Mouse (Mus musculus) heart, postnatal 10 days (tissue): ENCODE measurements around the gene Afap1l2. TPM values are rescaled to one million over a fixed set of nuclear protein-coding genes. Genes with fewer than 3 reads are reported as not detected.

Source experiments
- DNase-seq, 2 experiments: peaks; one replicate each; pipeline ENCODE4 v3.0.0; 2021
- intact Hi-C: fragments of 180-260 bp; cut with DNase I; formaldehyde crosslinking; loops from one replicate; pipeline ENCODE4 v1.15.1; 2025
- total RNA-seq, 2 experiments: library from RNA; stranded (reverse); gene quantifications; 2 replicates each; pipeline ENCODE4 v1.2.3; 2021

The Afap1l2 gene
- total RNA-seq, 2 experiments from 2014 or later: 11.0 to 13.4 TPM

GRCm38 (mm10) chr19:57010064-57010463 lies 2.0 kb upstream of the Afap1l2 start:
- intact Hi-C loops: no loop called here

GRCm38 (mm10) chr19:57009653-57010052 lies 1.6 kb upstream of the Afap1l2 start:
- intact Hi-C loops: no loop called here

More at GRCm38 (mm10) chr19:57010064-57010463, 2.0 kb upstream of the Afap1l2 start:
- no peak for DNase-seq

DNA sequence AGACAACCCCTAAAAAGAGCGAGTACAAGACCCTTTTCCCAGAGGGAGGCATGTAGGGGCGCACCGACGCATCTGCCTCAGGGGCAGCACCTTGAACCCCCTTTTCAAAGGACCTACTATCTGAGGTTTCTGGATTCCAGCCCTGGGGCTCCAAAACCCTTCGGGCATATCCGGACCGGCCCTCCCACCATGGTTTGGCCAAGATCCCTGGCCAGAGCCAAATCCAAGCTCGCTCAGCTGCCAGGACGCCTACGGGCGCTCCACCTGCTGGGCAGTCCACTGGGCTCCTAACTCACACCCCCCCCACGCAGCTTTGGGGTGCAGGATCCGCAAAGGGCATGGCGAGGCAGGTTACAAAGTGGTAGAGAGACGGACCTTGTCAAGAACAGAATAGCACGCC lies 737 bp downstream of the Afap1l2 start:
- intact Hi-C loops: no loop called here
- DNase-seq: peak in 1 of 2 experiments; percentile 52

More at GRCm38 (mm10) chr19:57009653-57010052, 1.6 kb upstream of the Afap1l2 start:
- DNase-seq: no peak

GRCm38 (mm10) chr19:57006841-57007240 lies 1.2 kb downstream of the Afap1l2 start:
- intact Hi-C loops: no loop called here

DNA sequence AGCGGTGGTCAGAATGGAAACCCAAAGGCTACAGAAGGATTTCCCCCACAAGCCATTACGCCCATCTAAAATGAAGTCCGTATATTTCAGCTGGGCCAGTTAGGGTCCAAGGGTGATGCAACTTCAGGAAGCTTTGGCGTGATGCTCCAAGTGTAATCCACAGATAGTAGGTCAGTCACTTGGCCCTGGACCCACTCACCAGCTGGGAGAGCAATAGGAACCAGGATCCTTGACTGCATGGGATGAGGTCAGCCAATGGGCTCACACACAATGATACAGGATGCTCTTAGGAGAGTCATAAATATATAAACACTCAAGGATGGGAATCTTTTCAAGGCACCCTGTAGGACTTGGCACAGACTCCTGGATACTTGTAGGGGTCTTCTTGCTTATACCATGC lies 3.0 kb downstream of the Afap1l2 start:
- intact Hi-C loops: no loop called here
- DNase-seq: peak; percentile 80 to 85

More at GRCm38 (mm10) chr19:57006841-57007240, 1.2 kb downstream of the Afap1l2 start:
- no peak for DNase-seq

- peak; percentile 40 to 44 for DNase-seq
- intact Hi-C loops: no loop called here
These were observed 4.6 kb downstream of the Afap1l2 start for GRCm38 (mm10) chr19:57003460-57003810.

DNA sequence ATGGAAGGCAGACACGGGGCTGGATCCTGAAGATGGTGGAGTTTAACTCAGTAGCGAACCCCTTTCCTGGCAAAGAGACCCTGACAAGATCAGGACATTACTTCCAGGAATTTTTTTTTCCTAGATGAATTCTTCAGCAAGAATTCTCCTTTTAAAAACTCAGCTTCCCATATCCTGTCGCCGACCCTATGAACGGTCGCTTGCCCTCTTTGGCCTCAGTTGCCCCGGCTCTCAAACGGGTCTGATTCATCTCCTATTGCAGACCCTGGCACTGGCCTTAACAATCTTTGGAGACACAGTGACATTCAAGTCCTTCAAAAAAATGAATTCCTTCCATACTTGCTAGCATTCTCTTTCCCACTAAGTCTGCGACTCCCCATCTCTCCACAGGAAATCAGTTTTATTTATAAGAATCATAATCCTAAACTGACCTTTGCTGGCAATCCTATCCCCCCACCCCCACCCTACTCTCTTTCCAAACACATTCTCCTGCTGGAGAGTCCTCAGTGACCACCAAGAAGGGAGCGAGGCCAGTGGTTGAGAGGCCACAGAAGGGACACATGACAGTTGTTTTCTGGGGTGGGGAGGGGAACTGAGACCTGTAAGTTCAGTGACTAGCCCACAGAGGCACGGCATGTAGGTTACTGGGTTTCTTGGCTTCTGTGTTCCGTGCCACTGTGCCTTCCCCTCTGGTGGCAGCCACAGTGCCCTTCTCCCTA lies 5.1 kb downstream of the Afap1l2 start:
- intact Hi-C loops: no loop called here
- no peak for DNase-seq

DNA sequence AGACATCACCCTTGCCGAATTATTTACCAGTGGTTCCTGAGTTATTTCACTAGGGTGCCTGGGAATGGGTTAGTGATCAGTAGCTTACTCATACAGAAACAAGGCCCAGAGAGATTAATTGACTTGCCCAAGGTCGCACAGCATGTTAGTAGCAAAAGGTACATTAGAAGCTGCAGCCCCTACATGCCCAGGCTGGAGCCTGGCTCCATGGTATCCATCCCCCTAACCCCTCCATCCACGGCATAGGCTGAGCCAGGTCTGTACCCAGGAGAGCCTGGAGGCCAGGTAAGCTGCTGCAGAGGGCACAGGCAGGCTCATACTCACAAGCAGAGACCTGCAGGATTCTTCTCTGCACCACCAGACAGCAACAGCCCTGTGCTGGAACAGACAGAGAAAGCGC lies 6.1 kb downstream of the Afap1l2 start:
- intact Hi-C loops: no loop called here
- no peak for DNase-seq

DNA sequence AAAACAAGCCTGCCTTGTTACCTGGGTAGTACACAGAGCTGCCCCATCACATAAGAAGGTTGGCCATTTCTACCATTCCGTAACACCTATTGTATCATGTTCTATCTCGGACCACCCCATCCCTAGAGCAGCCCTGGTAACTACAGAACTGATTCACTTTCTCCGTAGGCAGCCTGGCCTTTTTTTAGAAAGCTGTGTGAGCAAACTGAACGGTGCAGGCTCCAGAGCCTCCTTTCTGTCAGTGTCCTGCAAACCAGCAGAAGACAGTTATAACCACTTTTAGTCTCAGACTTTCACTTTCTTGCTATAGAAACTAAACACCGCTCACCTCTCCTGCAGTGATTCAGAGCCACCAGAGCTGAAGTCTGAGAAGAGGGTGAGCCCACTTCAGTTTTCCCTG lies 7.4 kb downstream of the Afap1l2 start:
- no peak for DNase-seq
- intact Hi-C loops: no loop called here

GRCm38 (mm10) chr19:56999781-57000180 lies 8.2 kb downstream of the Afap1l2 start:
- intact Hi-C loops: no loop called here
- DNase-seq: no peak

- intact Hi-C loops: no loop called here
- no peak for DNase-seq
These were observed 9.1 kb downstream of the Afap1l2 start for GRCm38 (mm10) chr19:56998910-56999309.

GRCm38 (mm10) chr19:56998331-56998730 lies 9.7 kb downstream of the Afap1l2 start:
- intact Hi-C loops: no loop called here

DNA sequence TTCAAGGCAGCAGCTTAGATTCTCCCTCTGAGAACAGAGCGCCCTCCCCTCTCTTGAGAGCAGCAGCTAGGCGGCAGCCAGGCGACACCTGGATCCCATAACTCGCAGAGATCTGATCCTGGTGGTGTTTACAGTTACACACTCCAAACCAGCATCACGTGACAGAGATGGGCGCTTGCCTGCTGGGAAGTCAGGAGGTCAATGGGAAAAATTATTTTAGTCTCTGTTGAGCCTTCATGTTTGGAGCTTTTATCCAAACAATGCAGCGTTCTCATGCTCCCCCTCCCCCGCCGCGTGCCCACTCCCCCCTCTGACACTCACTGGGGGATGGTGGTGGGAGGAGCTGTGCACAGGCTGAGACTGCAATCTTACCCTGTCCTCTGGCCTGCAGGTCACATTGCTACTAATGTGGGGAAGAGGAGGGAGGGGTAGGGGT lies 10.8 kb downstream of the Afap1l2 start:
- DNase-seq: peak in 1 of 2 experiments; percentile 47
- intact Hi-C loops: no loop called here

More at GRCm38 (mm10) chr19:56998331-56998730, 9.7 kb downstream of the Afap1l2 start:
- DNase-seq: no peak

DNA sequence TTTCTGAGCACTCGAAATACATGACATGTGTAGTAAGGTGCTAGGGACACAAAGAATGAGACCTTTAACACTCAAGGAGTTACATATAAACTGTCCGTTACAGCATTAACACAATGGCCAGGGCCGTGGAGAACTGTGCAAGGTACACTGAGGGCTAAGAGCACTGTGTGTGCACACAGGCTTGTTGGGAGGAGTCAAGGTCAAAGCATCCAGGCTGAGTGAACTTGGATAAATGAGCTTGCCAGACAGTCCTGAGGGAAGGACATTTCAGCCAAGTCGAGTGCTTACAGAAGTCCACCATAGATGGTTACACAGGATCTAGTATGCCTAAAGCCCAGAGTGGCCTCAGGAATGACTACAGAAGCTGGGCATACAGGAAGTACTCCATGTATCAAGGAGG lies 12.6 kb downstream of the Afap1l2 start:
- intact Hi-C loops: no loop called here
- DNase-seq: no peak

GRCm38 (mm10) chr19:56994653-56995052 lies 13.4 kb downstream of the Afap1l2 start:
- intact Hi-C loops: no loop called here
- DNase-seq: no peak

DNA sequence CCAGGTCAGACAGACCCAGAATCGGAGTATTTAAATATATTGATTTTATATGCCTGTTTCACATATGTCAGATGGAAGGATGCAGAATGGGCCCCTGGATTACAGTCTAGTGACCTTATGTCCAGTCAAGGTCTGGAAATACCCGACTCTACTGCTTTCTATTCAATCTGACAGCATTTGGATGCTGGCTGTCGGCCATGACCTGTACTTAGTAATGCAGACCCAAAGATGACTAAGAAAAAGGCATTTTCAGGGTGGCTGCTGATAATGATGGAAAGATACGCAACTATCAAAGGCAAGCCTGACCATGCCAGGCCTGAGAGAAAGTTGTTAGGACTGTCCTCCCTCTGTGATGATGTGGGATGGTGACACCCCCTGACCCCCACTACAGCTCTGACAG lies 14.3 kb downstream of the Afap1l2 start:
- intact Hi-C loops: no loop called here
- DNase-seq: no peak

DNA sequence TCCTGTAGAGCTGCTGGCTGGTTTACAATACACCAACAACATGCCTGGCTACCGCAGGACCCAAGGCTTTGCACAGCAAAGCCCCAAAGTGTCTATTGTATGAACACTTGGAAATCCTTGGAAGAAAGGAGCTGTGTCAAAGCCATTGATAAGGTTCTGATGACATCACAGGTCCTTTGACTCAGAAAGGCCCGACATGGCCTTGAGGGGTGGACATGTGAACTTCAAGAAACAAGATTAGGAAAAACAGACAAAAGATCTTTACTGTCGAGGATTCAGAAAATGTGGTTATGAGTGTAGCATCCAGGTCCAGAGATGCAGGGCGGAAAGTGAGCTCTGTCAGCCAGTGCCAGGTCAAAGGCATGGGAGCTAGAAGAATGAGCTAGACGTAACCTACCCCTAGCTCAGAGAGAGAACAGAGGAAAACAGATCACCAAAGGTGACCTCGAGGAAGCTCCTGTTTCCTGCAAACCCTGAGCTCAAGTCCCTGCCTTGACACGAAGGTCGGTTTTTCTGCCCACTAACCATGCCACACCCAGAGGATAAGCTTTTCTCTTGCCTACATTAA lies 15.0 kb downstream of the Afap1l2 start:
- intact Hi-C loops: no loop called here
- DNase-seq: no peak

GRCm38 (mm10) chr19:56990367-56991111 lies 17.5 kb downstream of the Afap1l2 start:
- DNase-seq: peak in 1 of 2 experiments; percentile 41
- intact Hi-C loops: no loop called here

- intact Hi-C loops: no loop called here
- peak; percentile 55 to 61 for DNase-seq
These were observed 18.9 kb downstream of the Afap1l2 start for GRCm38 (mm10) chr19:56989171-56989570.

DNA sequence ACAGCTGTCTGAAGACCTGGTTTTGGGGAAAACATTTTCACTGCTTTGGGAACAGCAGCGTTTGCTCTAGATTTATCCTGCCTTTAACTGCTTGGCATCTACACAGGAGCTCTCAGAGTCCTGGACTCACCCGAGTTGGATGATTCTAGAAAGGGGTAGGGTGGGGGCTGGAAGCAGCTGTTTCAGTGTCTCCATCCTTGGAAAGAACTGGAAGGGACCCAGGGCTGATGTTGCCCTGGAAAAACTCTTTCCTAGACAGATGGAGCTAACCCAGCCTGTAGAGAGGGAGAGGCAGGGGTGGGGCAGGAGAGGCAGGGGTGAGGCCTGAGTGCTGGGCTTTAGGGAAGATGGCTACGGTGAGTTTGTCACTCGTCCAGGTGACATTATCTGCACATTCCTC lies 23.8 kb downstream of the Afap1l2 start:
- peak; percentile 74 to 77 for DNase-seq
- intact Hi-C loops: no loop called here

DNA sequence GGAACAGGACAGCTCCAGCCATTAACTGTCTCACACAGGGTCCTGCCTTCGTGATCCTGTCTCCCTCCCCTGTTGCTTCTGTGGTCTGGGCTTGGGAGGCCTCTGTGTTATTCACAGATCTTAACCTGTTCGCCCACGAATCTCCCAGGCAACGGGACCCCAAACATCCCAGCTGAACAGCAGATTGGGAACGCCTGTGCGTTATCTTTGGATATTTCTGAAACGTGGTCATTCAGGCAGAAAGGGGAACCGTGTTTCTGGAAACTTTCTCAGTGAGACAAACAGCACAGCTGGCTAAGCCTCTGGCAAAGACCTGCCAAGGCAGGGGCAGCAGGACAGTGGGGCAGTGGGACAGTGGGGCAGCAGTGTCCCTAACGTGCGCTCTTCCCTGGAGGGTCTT lies 24.3 kb downstream of the Afap1l2 start:
- peak; percentile 54 to 61 for DNase-seq
- intact Hi-C loops: no loop called here

- intact Hi-C loops: no loop called here
- DNase-seq: no peak
These were observed 26.3 kb downstream of the Afap1l2 start for GRCm38 (mm10) chr19:56981760-56982159.
